Mouse (Mus musculus) E14TG2a.4 (cell line): ENCODE measurements at regions not wholly inside any gene's neighbourhood (a gene's known extent, or its start where the extent isn't known, plus 50 kb on each side); places are given as distances from the start of the nearest gene placed in this dataset.

Experiments
- CTCF ChIP-seq: conservative IDR thresholded peaks from 2 replicates; pipeline ENCODE4 v1.5.1; 2014; ENCODE audit warnings: low read length
- POU5F1 ChIP-seq: IDR thresholded peaks from 2 replicates; pipeline ENCODE4 v1.6.1; 2014; ENCODE audit warnings: low read length, borderline replicate concordance

- TF ChIP-seq CTCF = no peak
- TF ChIP-seq POU5F1 = no peak
Observed at GRCm38 (mm10) chr17:79439182-79439581, 84.3 kb upstream of the Cdc42ep3 start.
